ENCODE assay signal across 8 mouse cellular contexts in the genomic region with DNA sequence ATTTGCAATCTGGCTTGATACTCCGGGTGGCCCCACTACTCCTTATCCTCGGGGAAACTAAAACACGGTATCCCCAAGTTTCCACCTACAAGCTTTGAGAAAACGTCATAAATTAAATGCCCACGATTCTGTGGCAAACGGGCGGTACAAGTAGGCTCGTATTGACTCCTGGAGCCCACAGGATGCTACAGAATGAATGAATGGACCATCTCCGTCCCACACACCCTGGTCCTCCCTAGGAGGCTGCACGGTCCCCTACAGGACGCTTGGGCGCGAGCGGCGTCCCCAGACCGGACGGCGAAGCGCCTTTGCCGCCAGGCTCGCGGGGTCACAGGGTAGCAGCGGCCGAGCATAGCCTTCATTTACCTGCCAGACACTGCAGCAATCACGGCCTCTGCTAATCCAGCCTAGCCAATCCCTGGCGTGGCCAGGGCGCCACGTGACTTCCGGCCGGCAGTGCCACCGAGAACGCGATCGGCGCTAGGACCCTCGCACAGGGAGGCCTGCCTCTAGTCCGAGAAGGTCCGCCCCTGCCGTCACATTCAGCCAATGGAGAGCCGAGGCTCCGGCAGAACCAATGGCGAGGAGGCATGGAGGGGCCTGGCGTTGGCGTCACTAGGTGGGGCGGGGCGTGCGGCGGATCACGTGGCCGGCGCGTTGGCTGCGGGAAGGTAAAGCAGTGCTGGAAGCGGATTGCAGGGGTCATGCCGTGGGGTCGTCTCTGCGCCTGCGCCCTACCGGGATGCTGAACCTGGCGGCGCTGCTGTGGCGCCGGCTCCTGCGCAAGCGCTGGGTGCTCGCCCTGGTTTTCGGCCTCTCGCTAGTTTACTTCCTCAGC. TPM values are rescaled to one million over a fixed set of nuclear protein-coding genes. Genes with fewer than 3 reads are reported as not detected.
DNase-seq lines count a peak whose midpoint lies in the region; ATAC-seq and TF ChIP-seq lines count a peak whose summit lies in the region.

TSS of gene Rnft2 (minus strand) at position 511 of the 838 bp plus-strand sequence.
TSS of gene 2410131K14Rik (plus strand) at position 622 of the 838 bp plus-strand sequence.

- H3K4me2 ChIP-seq in forebrain, embryonic 13.5 days, result peak within 1 kb of the TSS; percentile 91
- H3K4me2 ChIP-seq in liver, postnatal 0 days (ENCODE audit: low read depth, low read length), result peak within 1 kb of the TSS; percentile 99
- H3K4me2 ChIP-seq in neural tube, embryonic 14.5 days (ENCODE audit: low read depth, low read length), result peak within 1 kb of the TSS; percentile 81

- peak within 1 kb of the TSS; percentile 35 for H3K9ac ChIP-seq in ES-Bruce4 (ENCODE audit: low read depth, poor library complexity, severe bottlenecking)
- peak within 1 kb of the TSS; percentile 80 for H3K9ac ChIP-seq in forebrain, embryonic 13.5 days
- peak within 1 kb of the TSS; percentile 78 for H3K9ac ChIP-seq in liver, postnatal 0 days (replicated peaks)
- peak within 1 kb of the TSS; percentile 59 for H3K9ac ChIP-seq in neural tube, embryonic 14.5 days (replicated peaks; ENCODE audit: low read depth, low read length)

- DNase-seq in heart, postnatal 10 days, result peak; percentile 100
- DNase-seq in large intestine, adult 2 months (ENCODE audit: low read depth, low spot score), result peak; percentile 99
- peak; percentile 98 for DNase-seq in liver, postnatal 0 days
- peak; percentile 100 for DNase-seq in testis, postnatal 10 days (ENCODE audit: low spot score)

- H3K27ac ChIP-seq in ES-Bruce4 (ENCODE audit: insufficient read depth, low read length), result peak within 1 kb of the TSS; percentile 31
- H3K27ac ChIP-seq in forebrain, embryonic 13.5 days, result peak within 1 kb of the TSS; percentile 66
- peak within 1 kb of the TSS; percentile 76 for H3K27ac ChIP-seq in liver, postnatal 0 days (ENCODE audit: low read depth)
- H3K27ac ChIP-seq in neural tube, embryonic 14.5 days (ENCODE audit: low read depth, low read length), result peak within 1 kb of the TSS; percentile 81

- no peaks in the 10 kb centered on the region for H3K9me3 ChIP-seq in ES-Bruce4 (replicated peaks; ENCODE audit: control insufficient read depth, insufficient read depth, low read length, poor library complexity, severe bottlenecking)
- no peaks in the 10 kb centered on the region for H3K9me3 ChIP-seq in forebrain, embryonic 13.5 days (replicated peaks)
- H3K9me3 ChIP-seq in liver, postnatal 0 days (ENCODE audit: low read length), result no peaks in the 10 kb centered on the region
- H3K9me3 ChIP-seq in neural tube, embryonic 14.5 days (ENCODE audit: control insufficient read depth, low read length), result no peaks in the 10 kb centered on the region

- H3K4me1 ChIP-seq in ES-Bruce4 (ENCODE audit: control insufficient read depth, insufficient read depth, low read length), result no peaks in the 10 kb centered on the region
- H3K4me1 ChIP-seq in forebrain, embryonic 13.5 days, result peaks cover 28% of the 10 kb centered on the region
- H3K4me1 ChIP-seq in liver, postnatal 0 days (ENCODE audit: insufficient read depth), result peaks cover 21% of the 10 kb centered on the region
- H3K4me1 ChIP-seq in neural tube, embryonic 14.5 days (ENCODE audit: control insufficient read depth, insufficient read depth, low read length), result peaks cover 23% of the 10 kb centered on the region

- TF ChIP-seq CTCF in ES-Bruce4 (IDR thresholded peaks at IDR 0.05; ENCODE audit: low read depth, low read length), result no peak
- 0 out of 2 replicates have a peak, but pooled peaks have one; percentile 14 for TF ChIP-seq CTCF in liver, postnatal 0 days (IDR thresholded peaks at IDR 0.05; ENCODE audit: low read depth)

- peak within 1 kb of the TSS; percentile 84 for H3K4me3 ChIP-seq in ES-Bruce4 (ENCODE audit: low read depth, low read length)
- peak within 1 kb of the TSS; percentile 64 for H3K4me3 ChIP-seq in forebrain, embryonic 13.5 days
- H3K4me3 ChIP-seq in liver, postnatal 0 days (ENCODE audit: low read depth, low read length), result peak within 1 kb of the TSS; percentile 77
- peak within 1 kb of the TSS; percentile 57 for H3K4me3 ChIP-seq in neural tube, embryonic 14.5 days (ENCODE audit: low read depth, low read length)

- H3K27me3 ChIP-seq in ES-Bruce4 (ENCODE audit: control insufficient read depth, insufficient read depth, low read length, poor library complexity, severe bottlenecking), result no peaks in the 10 kb centered on the region
- H3K27me3 ChIP-seq in forebrain, embryonic 13.5 days, result no peaks in the 10 kb centered on the region
- H3K27me3 ChIP-seq in liver, postnatal 0 days (ENCODE audit: insufficient read depth, low read length), result no peaks in the 10 kb centered on the region
- H3K27me3 ChIP-seq in neural tube, embryonic 14.5 days (ENCODE audit: control insufficient read depth, insufficient read depth, low read length), result no peaks in the 10 kb centered on the region

- H3K36me3 ChIP-seq in ES-Bruce4 (ENCODE audit: control insufficient read depth, insufficient read depth, low read length, poor library complexity, severe bottlenecking), result no peaks in the 10 kb centered on the region
- peaks cover 41% of the 10 kb centered on the region for H3K36me3 ChIP-seq in forebrain, embryonic 13.5 days (ENCODE audit: poor library complexity, severe bottlenecking)
- H3K36me3 ChIP-seq in liver, postnatal 0 days (replicated peaks; ENCODE audit: insufficient read depth, low read length), result no peaks in the 10 kb centered on the region
- peaks cover 6% of the 10 kb centered on the region for H3K36me3 ChIP-seq in neural tube, embryonic 14.5 days (ENCODE audit: control insufficient read depth, insufficient read depth, low read length)

- TF ChIP-seq POLR2A in ES-Bruce4 (IDR thresholded peaks at IDR 0.05; ENCODE audit: insufficient read depth, low read length), result peak; percentile 39

- intact Hi-C loops in heart, postnatal 10 days (cut with DNase I), result loop anchor here (5.0 kb wide), 1 partner anchor 73 kb away; no protein-coding TSS in a partner anchor

- peak; percentile 98 for ATAC-seq in cerebellum, adult (ENCODE audit: insufficient number of reproducible peaks, low FRiP score, low TSS enrichment)
- peak; percentile 100 for ATAC-seq in forebrain, embryonic 13.5 days
- peak; percentile 100 for ATAC-seq in liver, postnatal 0 days
- peak; percentile 100 for ATAC-seq in neural tube, embryonic 14.5 days (ENCODE audit: low read depth)

- TF ChIP-seq EP300 in ES-Bruce4 (IDR thresholded peaks at IDR 0.05; ENCODE audit: insufficient read depth, low read depth, low read length), result 0 out of 2 replicates have a peak, but pooled peaks have one; percentile 37
- no peak for TF ChIP-seq EP300 in liver, postnatal 0 days (IDR thresholded peaks at IDR 0.05; ENCODE audit: low read depth)

- under 1% methylated on average over 68 of the region's 68 CpGs for WGBS in forebrain, embryonic 13.5 days
- under 1% methylated on average over 68 of the region's 68 CpGs for WGBS in large intestine, adult 2 months
- WGBS in liver, postnatal 0 days (ENCODE audit: insufficient replicate concordance), result under 1% methylated on average over 68 of the region's 68 CpGs
- under 1% methylated on average over 68 of the region's 68 CpGs for WGBS in neural tube, embryonic 14.5 days

RNA-seq across cellular contexts. Expression of gene Rnft2, which starts in this region (rescaled TPM):
- 7.8 and 10.3 TPM in 2 replicates for polyA plus RNA-seq in ES-Bruce4 (2011; ENCODE audit: insufficient read depth, insufficient read length, low read depth, missing spikeins)
- 7.0 and 9.0 TPM in 2 replicates for polyA plus RNA-seq in forebrain, embryonic 13.5 days (2015; fragmentation: Nextera tagmentation; extraction: Ambion mirVana)
- total RNA-seq in heart, postnatal 10 days (2021), result 1 to 10 TPM; 1.6 to 2.5 TPM
- 1.1 and 1.7 TPM in 2 replicates for polyA plus RNA-seq in large intestine, adult 2 months (2012; rRNA removed)
- 0.14 TPM in 1 of 2 replicates, not detected in the other for polyA plus RNA-seq in liver, postnatal 0 days (2015; fragmentation: Nextera tagmentation; extraction: Ambion mirVana)
- 11.8 and 20.3 TPM in 2 replicates for polyA plus RNA-seq in neural tube, embryonic 14.5 days (2014; fragmentation: Nextera tagmentation; extraction: Ambion mirVana)

RNA-seq across cellular contexts. Expression of gene 2410131K14Rik, which starts in this region (rescaled TPM):
- polyA plus RNA-seq in ES-Bruce4 (2011; ENCODE audit: insufficient read depth, insufficient read length, low read depth, missing spikeins), result 8.0 and 9.4 TPM in 2 replicates
- 14.0 and 15.5 TPM in 2 replicates for polyA plus RNA-seq in forebrain, embryonic 13.5 days (2015; fragmentation: Nextera tagmentation; extraction: Ambion mirVana)
- 1 to 10 TPM; 7.1 to 7.8 TPM for total RNA-seq in heart, postnatal 10 days (2021)
- polyA plus RNA-seq in large intestine, adult 2 months (2012; rRNA removed), result 4.9 and 5.5 TPM in 2 replicates
- 1.3 TPM in 2 replicates for polyA plus RNA-seq in liver, postnatal 0 days (2015; fragmentation: Nextera tagmentation; extraction: Ambion mirVana)
- polyA plus RNA-seq in neural tube, embryonic 14.5 days (2014; fragmentation: Nextera tagmentation; extraction: Ambion mirVana), result 15.7 and 16.0 TPM in 2 replicates

Comparison
In these comparisons a context has a peak if more than half of its experiments do, and no peak if none do; other contexts are left out.
1. Peak in every context shown above with its lines: DNase-seq, ATAC-seq, H3K4me3 ChIP-seq and H3K27ac ChIP-seq.
2. H3K27ac ChIP-seq: peak in every context shown above with its lines; median percentile 81 in neural tube, embryonic 14.5 days; 76 in liver, postnatal 0 days; 66 in forebrain, embryonic 13.5 days; 31 in ES-Bruce4.